In genomic region chr3:36495436-36495835, GRCm38 (mm10) we compare ENCODE assay signal across 7 mouse cellular contexts. TPM values are rescaled to one million over a fixed set of nuclear protein-coding genes. Genes with fewer than 3 reads are reported as not detected.
DNase-seq lines count a peak whose midpoint lies in the region; ATAC-seq and TF ChIP-seq lines count a peak whose summit lies in the region.

No protein-coding gene starts in this region.

- no peak overlapping the region for H3K4me3 ChIP-seq in embryonic facial prominence, embryonic 11.5 days (ENCODE audit: low read depth, low read length)
- H3K4me3 ChIP-seq in limb, embryonic 14.5 days (replicated peaks; ENCODE audit: low read length), result no peak overlapping the region

- DNase-seq in adrenal gland, postnatal 14 days, result peak; percentile 95
- peak; percentile 92 for DNase-seq in embryonic facial prominence, embryonic 11.5 days (ENCODE audit: low spot score)
- peak; percentile 65 to 87 for DNase-seq in heart, adult 9 months (ENCODE audit: low spot score in 2 of 2)
- peak; percentile 87 for DNase-seq in kidney, adult 9 months
- DNase-seq in limb, embryonic 14.5 days (ENCODE audit: low spot score), result peak; percentile 88
- peak; percentile 58 to 75 for DNase-seq in monocyte, adult 2 months (ENCODE audit: low read depth in 1 of 2, low spot score in 2 of 2)
- DNase-seq in spleen, postnatal 14 days (ENCODE audit: low spot score in 2 of 2), result peak; percentile 42 to 64

- no peaks in the 10 kb centered on the region for H3K27me3 ChIP-seq in embryonic facial prominence, embryonic 11.5 days (ENCODE audit: control insufficient read depth, insufficient read depth, low read length)
- H3K27me3 ChIP-seq in limb, embryonic 14.5 days (ENCODE audit: control insufficient read depth, insufficient read depth, low read length), result no peaks in the 10 kb centered on the region

- no peaks in the 10 kb centered on the region for H3K9me3 ChIP-seq in embryonic facial prominence, embryonic 11.5 days (replicated peaks; ENCODE audit: control insufficient read depth, low read length)
- H3K9me3 ChIP-seq in limb, embryonic 14.5 days (ENCODE audit: control insufficient read depth, low read length), result no peaks in the 10 kb centered on the region

- 12% methylated on average over 6 of the region's 6 CpGs for WGBS in embryonic facial prominence, embryonic 11.5 days
- WGBS in limb, embryonic 14.5 days, result 10% methylated on average over 6 of the region's 6 CpGs

- no peak overlapping the region; the same call in 1 of the 2 replicates for H3K9ac ChIP-seq in embryonic facial prominence, embryonic 11.5 days (replicated peaks; ENCODE audit: low read length)
- H3K9ac ChIP-seq in limb, embryonic 14.5 days (ENCODE audit: low read depth, low read length, severe bottlenecking), result no peak overlapping the region

- 0 out of 2 replicates have a peak, but pooled peaks have one; percentile 27 for ATAC-seq in embryonic facial prominence, embryonic 11.5 days (replicated peaks; ENCODE audit: insufficient number of reproducible peaks, low FRiP score, low TSS enrichment, low read depth)
- peak; percentile 84; the same call in 1 of the 2 replicates for ATAC-seq in limb, embryonic 14.5 days (ENCODE audit: low FRiP score, low read depth)

- H3K27ac ChIP-seq in embryonic facial prominence, embryonic 11.5 days (replicated peaks; ENCODE audit: low read depth, low read length), result no peak overlapping the region
- H3K27ac ChIP-seq in limb, embryonic 14.5 days (replicated peaks; ENCODE audit: low read depth, low read length), result no peak overlapping the region

- H3K4me1 ChIP-seq in embryonic facial prominence, embryonic 11.5 days (ENCODE audit: control insufficient read depth, insufficient read depth, low read length), result no peaks in the 10 kb centered on the region
- peaks cover 6% of the 10 kb centered on the region; the same call in 1 of the 2 replicates for H3K4me1 ChIP-seq in limb, embryonic 14.5 days (ENCODE audit: control insufficient read depth, insufficient read depth, low read length)

- TF ChIP-seq POLR2A in limb, embryonic 14.5 days (IDR thresholded peaks at IDR 0.05; ENCODE audit: borderline replicate concordance, extremely low read depth, insufficient read depth, insufficient read length), result no peak

- H3K36me3 ChIP-seq in embryonic facial prominence, embryonic 11.5 days (replicated peaks; ENCODE audit: control insufficient read depth, insufficient read depth, low read depth, low read length), result no peaks in the 10 kb centered on the region
- H3K36me3 ChIP-seq in limb, embryonic 14.5 days (ENCODE audit: control insufficient read depth, insufficient read depth, low read length), result no peaks in the 10 kb centered on the region

- H3K4me2 ChIP-seq in embryonic facial prominence, embryonic 11.5 days (ENCODE audit: low read depth, low read length), result no peak overlapping the region
- no peak overlapping the region; the same call in 1 of the 2 replicates for H3K4me2 ChIP-seq in limb, embryonic 14.5 days (replicated peaks; ENCODE audit: low read depth, low read length, severe bottlenecking)

RNA-seq across cellular contexts. Expression of gene 1810062G17Rik, which starts 19.7 kb away (rescaled TPM):
- total RNA-seq in adrenal gland, postnatal 14 days (2021), result 0.78 and 1.7 TPM in 2 replicates
- 0.39 and 0.64 TPM in 2 replicates for polyA plus RNA-seq in embryonic facial prominence, embryonic 11.5 days (2014; fragmentation: Nextera tagmentation; extraction: Ambion mirVana)
- polyA plus RNA-seq in limb, embryonic 14.5 days (2012; rRNA removed), result 2.0 and 2.3 TPM in 2 replicates
- 2.0 and 2.3 TPM in 2 replicates for polyA plus RNA-seq in limb, embryonic 14.5 days (2014; fragmentation: Nextera tagmentation; extraction: Ambion mirVana)

RNA-seq across cellular contexts. Expression of gene Anxa5, which starts 19.7 kb away (rescaled TPM):
- 409 and 424 TPM in 2 replicates for total RNA-seq in adrenal gland, postnatal 14 days (2021)
- polyA plus RNA-seq in embryonic facial prominence, embryonic 11.5 days (2014; fragmentation: Nextera tagmentation; extraction: Ambion mirVana), result 129 and 140 TPM in 2 replicates
- 348 and 392 TPM in 2 replicates for polyA plus RNA-seq in limb, embryonic 14.5 days (2012; rRNA removed)
- 423 and 449 TPM in 2 replicates for polyA plus RNA-seq in limb, embryonic 14.5 days (2014; fragmentation: Nextera tagmentation; extraction: Ambion mirVana)

RNA-seq across cellular contexts. Expression of gene Gm11549, which starts 26.2 kb away (rescaled TPM):
- 0.23 TPM in 1 of 2 replicates, not detected in the other for total RNA-seq in adrenal gland, postnatal 14 days (2021)
- polyA plus RNA-seq in embryonic facial prominence, embryonic 11.5 days (2014; fragmentation: Nextera tagmentation; extraction: Ambion mirVana), result 0.10 and 0.26 TPM in 2 replicates
- 0.05 and 0.10 TPM in 2 replicates for polyA plus RNA-seq in limb, embryonic 14.5 days (2012; rRNA removed)
- polyA plus RNA-seq in limb, embryonic 14.5 days (2014; fragmentation: Nextera tagmentation; extraction: Ambion mirVana), result 0.11 TPM in 1 of 2 replicates, not detected in the other

RNA-seq across cellular contexts. Expression of gene Exosc9, which starts 57.0 kb away (rescaled TPM):
- 30.2 and 32.9 TPM in 2 replicates for total RNA-seq in adrenal gland, postnatal 14 days (2021)
- polyA plus RNA-seq in embryonic facial prominence, embryonic 11.5 days (2014; fragmentation: Nextera tagmentation; extraction: Ambion mirVana), result 89.1 and 90.5 TPM in 2 replicates
- 29.0 and 34.8 TPM in 2 replicates for polyA plus RNA-seq in limb, embryonic 14.5 days (2012; rRNA removed)
- polyA plus RNA-seq in limb, embryonic 14.5 days (2014; fragmentation: Nextera tagmentation; extraction: Ambion mirVana), result 54.5 and 55.0 TPM in 2 replicates
